Mouse (Mus musculus) forebrain, embryonic 16.5 days (tissue): ENCODE data around the gene Mpzl1. TPM values are rescaled to one million over a fixed set of nuclear protein-coding genes. Genes with fewer than 3 reads are reported as not detected.
A peak's percentile ranks its signal among the peaks of the same experiment; 100 is the strongest.

Experiments used
- ATAC-seq: fragments of 200-750 bp; cut with Nextera tagmentation; 2 replicates; pipeline ENCODE4 v1.8.0; 2017; ENCODE audit warnings: mild to moderate bottlenecking, moderate library complexity
- H3K27ac ChIP-seq: fragments of 300-500 bp; sonication (generic); 2 replicates; pipeline ENCODE4 v1.5.1; 2014; ENCODE audit warnings: low read length, control low read depth
- H3K27me3 ChIP-seq: fragments of 300-500 bp; sonication (generic); replicated peaks from 2 replicates; pipeline ENCODE4 v1.6.1; 2014; ENCODE audit warnings: low read length; ENCODE audit not compliant: control insufficient read depth, insufficient read depth
- H3K36me3 ChIP-seq: fragments of 300-500 bp; sonication (generic); 2 replicates; pipeline ENCODE4 v1.6.1; 2014; ENCODE audit not compliant: control insufficient read depth, insufficient read depth
- H3K4me1 ChIP-seq: fragments of 300-500 bp; sonication (generic); replicated peaks from 2 replicates; pipeline ENCODE4 v1.6.1; 2014; ENCODE audit warnings: low read length; ENCODE audit not compliant: control insufficient read depth, insufficient read depth
- H3K4me2 ChIP-seq: fragments of 300-500 bp; sonication (generic); 2 replicates; pipeline ENCODE4 v1.6.1; 2014; ENCODE audit warnings: mild to moderate bottlenecking, low read length, control low read depth
- H3K4me3 ChIP-seq: fragments of 300-500 bp; sonication (generic); replicated peaks from 2 replicates; pipeline ENCODE4 v1.5.1; 2014; ENCODE audit warnings: mild to moderate bottlenecking, low read length, control low read depth
- H3K9ac ChIP-seq: fragments of 300-500 bp; sonication (generic); replicated peaks from 2 replicates; pipeline ENCODE4 v1.6.1; 2014; ENCODE audit warnings: low read depth, low read length, control low read depth
- H3K9me3 ChIP-seq: fragments of 300-500 bp; sonication (generic); 2 replicates; pipeline ENCODE4 v1.6.1; 2016; ENCODE audit warnings: low read length; ENCODE audit not compliant: control insufficient read depth
- WGBS: fragments of 180-500 bp; shearing (Covaris S2); extraction: QIAGEN DNeasy Blood & Tissue Kit; methylation state at CpG from one replicate; pipeline ENCODE4 v1.1.7; 2014; 5-methylcytosine and 5-hydroxymethylcytosine counted together
- polyA plus RNA-seq: library from polyadenylated mRNA; unstranded; fragments of >200 nt; fragmentation: Nextera tagmentation; extraction: Ambion mirVana; gene quantifications from 2 replicates; pipeline ENCODE4 v1.2.1, GENCODE M21; 2015

The Mpzl1 gene
- polyA plus RNA-seq, 1 experiment from 2014 or later: 138 TPM

GRCm38 (mm10) chr1:165592295-165593082 lies 41.8 kb downstream of the Mpzl1 start:
- Histone ChIP-seq H3K27ac (no peak overlapping the region), H3K27me3 (no peaks in the 10 kb centered on the region), H3K36me3 (0 out of 2 replicates have a peak, but pooled peaks cover 10% of the 10 kb centered on the region), H3K9me3 (no peaks in the 10 kb centered on the region), H3K9ac (no peak overlapping the region), H3K4me2 (no peak overlapping the region), H3K4me3 (no peak overlapping the region), H3K4me1 (no peaks in the 10 kb centered on the region)
- ATAC-seq: no peak
- 89% methylated on average over 14 of the region's 14 CpGs for WGBS

GRCm38 (mm10) chr1:165590760-165591159 lies 43.6 kb downstream of the Mpzl1 start:
- Histone ChIP-seq H3K4me1 (no peaks in the 10 kb centered on the region), H3K27ac (no peak overlapping the region), H3K27me3 (no peaks in the 10 kb centered on the region), H3K4me3 (no peak overlapping the region), H3K9me3 (no peaks in the 10 kb centered on the region), H3K36me3 (0 out of 2 replicates have a peak, but pooled peaks cover 13% of the 10 kb centered on the region), H3K4me2 (no peak overlapping the region), H3K9ac (no peak overlapping the region)
- 80% methylated on average over 8 of the region's 8 CpGs for WGBS
- no peak for ATAC-seq

- Histone ChIP-seq H3K4me3 (no peak overlapping the region), H3K9me3 (no peaks in the 10 kb centered on the region), H3K4me1 (no peaks in the 10 kb centered on the region), H3K36me3 (0 out of 2 replicates have a peak, but pooled peaks cover 13% of the 10 kb centered on the region), H3K27me3 (no peaks in the 10 kb centered on the region), H3K27ac (0 out of 2 replicates have a peak overlapping the region, but pooled peaks have one; percentile 28), H3K4me2 (no peak overlapping the region), H3K9ac (no peak overlapping the region)
- WGBS: 63% methylated on average over 10 of the region's 10 CpGs
- ATAC-seq: no peak
Observed at GRCm38 (mm10) chr1:165589280-165590048, 44.9 kb downstream of the Mpzl1 start.

GRCm38 (mm10) chr1:165587845-165588244 lies 46.5 kb downstream of the Mpzl1 start:
- WGBS: 83% methylated on average over 8 of the region's 8 CpGs
- no peak overlapping the region for H3K4me2 ChIP-seq

GRCm38 (mm10) chr1:165586366-165586765 lies 48.0 kb downstream of the Mpzl1 start:
- H3K27ac ChIP-seq: no peak overlapping the region
- no peak overlapping the region for H3K9ac ChIP-seq
- no peak overlapping the region for H3K4me2 ChIP-seq
- no peak for ATAC-seq
- H3K4me3 ChIP-seq: no peak overlapping the region
- 0 out of 2 replicates have a peak, but pooled peaks cover 3% of the 10 kb centered on the region for H3K36me3 ChIP-seq
- 91% methylated on average over 1 of the region's 1 CpGs for WGBS
- no peaks in the 10 kb centered on the region for H3K4me1 ChIP-seq
- H3K27me3 ChIP-seq: no peaks in the 10 kb centered on the region
- H3K9me3 ChIP-seq: no peaks in the 10 kb centered on the region

More at GRCm38 (mm10) chr1:165587845-165588244, 46.5 kb downstream of the Mpzl1 start:
- Histone ChIP-seq H3K9me3 (no peaks in the 10 kb centered on the region), H3K9ac (no peak overlapping the region), H3K36me3 (0 out of 2 replicates have a peak, but pooled peaks cover 7% of the 10 kb centered on the region), H3K4me1 (no peaks in the 10 kb centered on the region), H3K27me3 (no peaks in the 10 kb centered on the region), H3K4me3 (no peak overlapping the region), H3K27ac (no peak overlapping the region)
- no peak for ATAC-seq

- no peak for ATAC-seq
- Histone ChIP-seq H3K4me2 (no peak overlapping the region), H3K9me3 (no peaks in the 10 kb centered on the region), H3K36me3 (0 out of 2 replicates have a peak, but pooled peaks cover 3% of the 10 kb centered on the region), H3K27ac (no peak overlapping the region), H3K4me3 (no peak overlapping the region), H3K4me1 (no peaks in the 10 kb centered on the region), H3K9ac (no peak overlapping the region), H3K27me3 (no peaks in the 10 kb centered on the region)
- 70% methylated on average over 14 of the region's 14 CpGs for WGBS
Observed at GRCm38 (mm10) chr1:165585389-165586104, 48.8 kb downstream of the Mpzl1 start.

- 26% methylated on average over 12 of the region's 12 CpGs for WGBS
- H3K4me1 ChIP-seq: no peaks in the 10 kb centered on the region
- H3K27me3 ChIP-seq: no peaks in the 10 kb centered on the region
- no peak overlapping the region for H3K4me3 ChIP-seq
- H3K27ac ChIP-seq: no peak overlapping the region
- ATAC-seq: peak; percentile 79
- no peak overlapping the region for H3K9ac ChIP-seq
- H3K4me2 ChIP-seq: no peak overlapping the region
- H3K9me3 ChIP-seq: peaks cover 2% of the 10 kb centered on the region; the same call in 1 of the 2 replicates
- H3K36me3 ChIP-seq: 0 out of 2 replicates have a peak, but pooled peaks cover 3% of the 10 kb centered on the region
Observed at GRCm38 (mm10) chr1:165583529-165584184, 50.7 kb downstream of the Mpzl1 start.

GRCm38 (mm10) chr1:165581255-165581654 lies 53.1 kb downstream of the Mpzl1 start:
- WGBS: 97% methylated on average over 3 of the region's 3 CpGs
- no peak overlapping the region for H3K9ac ChIP-seq
- no peak for ATAC-seq
- H3K4me2 ChIP-seq: no peak overlapping the region
- no peaks in the 10 kb centered on the region for H3K27me3 ChIP-seq
- H3K27ac ChIP-seq: no peak overlapping the region
- H3K4me3 ChIP-seq: no peak overlapping the region
- peaks cover 2% of the 10 kb centered on the region; the same call in 1 of the 2 replicates for H3K9me3 ChIP-seq
- no peaks in the 10 kb centered on the region for H3K36me3 ChIP-seq
- H3K4me1 ChIP-seq: no peaks in the 10 kb centered on the region
